Mouse (Mus musculus): Measurements from ENCODE around the gene Gucy2g. TPM values are rescaled to one million over a fixed set of nuclear protein-coding genes. Genes with fewer than 3 reads are reported as not detected.

Gucy2g gene
- total and polyA plus RNA-seq, 3 experiments, result not detected

GRCm38 (mm10) chr19:55158606-55159005 lies 82.4 kb downstream of the Gucy2g start:
- Histone ChIP-seq H3K4me2 (ENCODE audit: insufficient read depth, low read depth, poor library complexity, severe bottlenecking) (no peak overlapping the region), H3K36me3 (replicated peaks in 1 of 2; ENCODE audit: control insufficient read depth in 1 of 2, insufficient read depth in 1 of 2, low read length in 1 of 2) (no peaks in the 10 kb centered on the region), H3K9ac (ENCODE audit: insufficient read depth, low read depth) (no peak overlapping the region), H3K79me2 (replicated peaks; ENCODE audit: control insufficient read depth, extremely low read depth, insufficient read depth, poor library complexity, severe bottlenecking) (no peaks in the 10 kb centered on the region), H3K4me3 (replicated peaks in 1 of 3; ENCODE audit: low read depth in 2 of 3, low read length in 2 of 3, poor library complexity in 1 of 3) (no peak overlapping the region), H3K27me3 (replicated peaks) (no peaks in the 10 kb centered on the region), H3K9me3 (replicated peaks; ENCODE audit: low read length) (no peaks in the 10 kb centered on the region), H3K4me1 (ENCODE audit: control insufficient read depth in 1 of 2, insufficient read depth in 2 of 2) (peaks cover 0 to under 1% of the 10 kb centered on the region in 2 experiments; a peak in 1 of 4 replicates), H3K27ac (ENCODE audit: insufficient read depth, low read depth) (no peak overlapping the region)
- no peak for TF ChIP-seq EP300 (IDR thresholded peaks at IDR 0.05; ENCODE audit: low read length)
- no peak for TF ChIP-seq IRF4 (IDR thresholded peaks at IDR 0.05; ENCODE audit: low read depth, low read length)
- TF ChIP-seq KAT2A (IDR thresholded peaks at IDR 0.05; ENCODE audit: insufficient replicate concordance, low read length), result no peak
- TF ChIP-seq MAFK (IDR thresholded peaks at IDR 0.05; ENCODE audit: insufficient replicate concordance, low read length), result no peak
- TF ChIP-seq POLR2AphosphoS2 (IDR thresholded peaks at IDR 0.05; ENCODE audit: low read depth, low read length), result no peak
- TF ChIP-seq MXI1 (IDR thresholded peaks at IDR 0.05; ENCODE audit: low read depth, low read length), result no peak
- no peak for TF ChIP-seq JUND (conservative IDR thresholded peaks at IDR 0.05; ENCODE audit: low read depth, low read length)
- TF ChIP-seq ETS1 (conservative IDR thresholded peaks at IDR 0.05; ENCODE audit: low read depth, low read length), result no peak
- no peak for TF ChIP-seq E2F4 (IDR thresholded peaks at IDR 0.05; ENCODE audit: insufficient replicate concordance, low read depth, low read length)
- TF ChIP-seq USF2 (conservative IDR thresholded peaks at IDR 0.05; ENCODE audit: low read depth, low read length), result no peak
- in situ Hi-C loops (cut with MboI; ENCODE audit: low pct_ligation_motif_present, low pct_unique_long_range_greater_than_20kb, low sequenced_read_pairs), result no loop called here
- DNase-seq (ENCODE audit: extremely low read depth), result no peak
- dilution Hi-C loops (cut with MboI; ENCODE audit: extremely low pct_ligation_motif_present, extremely low pct_unique_long_range_greater_than_20kb, low sequenced_read_pairs), result no loop called here

GRCm38 (mm10) chr19:55157029-55157428 lies 84.0 kb downstream of the Gucy2g start:
- Histone ChIP-seq H3K9ac (ENCODE audit: insufficient read depth, low read depth) (no peak overlapping the region), H3K36me3 (replicated peaks in 1 of 2; ENCODE audit: control insufficient read depth in 1 of 2, insufficient read depth in 1 of 2, low read length in 1 of 2) (no peaks in the 10 kb centered on the region), H3K27ac (ENCODE audit: insufficient read depth, low read depth) (no peak overlapping the region), H3K4me2 (ENCODE audit: insufficient read depth, low read depth, poor library complexity, severe bottlenecking) (no peak overlapping the region), H3K79me2 (replicated peaks; ENCODE audit: control insufficient read depth, extremely low read depth, insufficient read depth, poor library complexity, severe bottlenecking) (no peaks in the 10 kb centered on the region), H3K9me3 (replicated peaks; ENCODE audit: low read length) (no peaks in the 10 kb centered on the region), H3K4me3 (replicated peaks in 1 of 3; ENCODE audit: low read depth in 2 of 3, low read length in 2 of 3, poor library complexity in 1 of 3) (no peak overlapping the region), H3K27me3 (replicated peaks) (no peaks in the 10 kb centered on the region), H3K4me1 (ENCODE audit: control insufficient read depth in 1 of 2, insufficient read depth in 2 of 2) (no peaks in the 10 kb centered on the region)
- dilution Hi-C loops (cut with MboI; ENCODE audit: extremely low pct_ligation_motif_present, extremely low pct_unique_long_range_greater_than_20kb, low sequenced_read_pairs), result no loop called here
- DNase-seq (ENCODE audit: extremely low read depth), result no peak
- in situ Hi-C loops (cut with MboI; ENCODE audit: low pct_ligation_motif_present, low pct_unique_long_range_greater_than_20kb, low sequenced_read_pairs), result no loop called here
- TF ChIP-seq ELF1 (IDR thresholded peaks at IDR 0.05; ENCODE audit: low read depth, low read length), result no peak
- no peak for TF ChIP-seq MXI1 (IDR thresholded peaks at IDR 0.05; ENCODE audit: low read depth, low read length)
- TF ChIP-seq POLR2AphosphoS2 (IDR thresholded peaks at IDR 0.05; ENCODE audit: low read depth, low read length), result no peak
- TF ChIP-seq TCF12 (IDR thresholded peaks at IDR 0.05; ENCODE audit: low read depth, low read length), result no peak
- no peak for TF ChIP-seq ZC3H11A (IDR thresholded peaks at IDR 0.05; ENCODE audit: low read depth, low read length)
- TF ChIP-seq MEF2A (IDR thresholded peaks at IDR 0.05; ENCODE audit: borderline replicate concordance, low read depth, low read length), result no peak
- TF ChIP-seq CHD2 (IDR thresholded peaks at IDR 0.05; ENCODE audit: low read length), result no peak
- TF ChIP-seq HCFC1 (IDR thresholded peaks at IDR 0.05; ENCODE audit: low read depth, low read length), result no peak
- no peak for TF ChIP-seq SIN3A (IDR thresholded peaks at IDR 0.05; ENCODE audit: low read length)
- TF ChIP-seq USF2 (conservative IDR thresholded peaks at IDR 0.05; ENCODE audit: low read depth, low read length), result no peak
- no peak for TF ChIP-seq UBTF (IDR thresholded peaks at IDR 0.05; ENCODE audit: low read depth, low read length)
- no peak for TF ChIP-seq MAX (IDR thresholded peaks at IDR 0.05; ENCODE audit: low read length)
- TF ChIP-seq E2F4 (IDR thresholded peaks at IDR 0.05; ENCODE audit: insufficient replicate concordance, low read depth, low read length), result no peak
- TF ChIP-seq GABPA (IDR thresholded peaks at IDR 0.05; ENCODE audit: insufficient replicate concordance, low read depth, low read length), result no peak
- no peak for TF ChIP-seq MAFK (IDR thresholded peaks at IDR 0.05; ENCODE audit: insufficient replicate concordance, low read length)
- TF ChIP-seq ZNF384 (IDR thresholded peaks at IDR 0.05; ENCODE audit: low read depth, low read length), result no peak
- TF ChIP-seq IRF4 (IDR thresholded peaks at IDR 0.05; ENCODE audit: low read depth, low read length), result no peak
- no peak for TF ChIP-seq JUND (conservative IDR thresholded peaks at IDR 0.05; ENCODE audit: low read depth, low read length)
- no peak for TF ChIP-seq NELFE (IDR thresholded peaks at IDR 0.05; ENCODE audit: low read depth, low read length)

Data from CH12.LX (cell line).